Mouse (Mus musculus) heart, postnatal 0 days (tissue): ENCODE measurements around the gene Dip2b.

Experiments used
- CTCF ChIP-seq: IDR thresholded peaks from 2 replicates; pipeline ENCODE4 v1.5.1; 2016; ENCODE audit warnings: antibody characterized with exemption, control low read depth, low read depth
- EP300 ChIP-seq: IDR thresholded peaks from 2 replicates; pipeline ENCODE4 v1.6.1; 2016; ENCODE audit warnings: antibody characterized with exemption, low read depth

GRCm38 (mm10) chr15:100225381-100225780 lies 186.9 kb downstream of the Dip2b start:
- TF ChIP-seq CTCF = no peak
- no peak for TF ChIP-seq EP300
